Mouse (Mus musculus) kidney, embryonic 14.5 days (tissue): ENCODE data around the gene Lsm2. TPM values are rescaled to one million over a fixed set of nuclear protein-coding genes. Genes with fewer than 3 reads are reported as not detected.
"Not testable (repeated sequence)": the region's sequence is repeated elsewhere in the genome, so short reads cannot be mapped to it uniquely, and the experiment has no call there.

Experiments used
- ATAC-seq: fragments of 200-750 bp; cut with Nextera tagmentation; 2 replicates; pipeline ENCODE4 v1.8.0; 2017; ENCODE audit warnings: moderate number of reproducible peaks, mild to moderate bottlenecking, moderate TSS enrichment, moderate library complexity; ENCODE audit not compliant: low FRiP score, low TSS enrichment
- H3K27ac ChIP-seq: fragments of 300-500 bp; sonication (generic); 2 replicates; pipeline ENCODE4 v1.5.1; 2014; ENCODE audit warnings: low read depth, mild to moderate bottlenecking, low read length, moderate library complexity, mixed read lengths
- H3K27me3 ChIP-seq: fragments of 300-500 bp; sonication (generic); 2 replicates; pipeline ENCODE4 v1.6.1; 2014; ENCODE audit warnings: mild to moderate bottlenecking, low read length; ENCODE audit not compliant: control insufficient read depth, insufficient read depth
- H3K36me3 ChIP-seq: fragments of 300-500 bp; sonication (generic); 2 replicates; pipeline ENCODE4 v1.6.1; 2014; ENCODE audit warnings: low read length, mixed read lengths; ENCODE audit not compliant: control insufficient read depth, insufficient read depth
- H3K4me1 ChIP-seq: fragments of 300-500 bp; sonication (generic); 2 replicates; pipeline ENCODE4 v1.6.1; 2014; ENCODE audit warnings: low read length, mixed read lengths; ENCODE audit not compliant: control insufficient read depth, insufficient read depth
- H3K4me2 ChIP-seq: fragments of 300-500 bp; sonication (generic); replicated peaks from 2 replicates; pipeline ENCODE4 v1.6.1; 2014; ENCODE audit warnings: low read depth, mild to moderate bottlenecking, low read length
- H3K4me3 ChIP-seq: fragments of 300-500 bp; sonication (generic); 2 replicates; pipeline ENCODE4 v1.5.1; 2014; ENCODE audit warnings: mild to moderate bottlenecking, low read length
- H3K9ac ChIP-seq: fragments of 300-500 bp; sonication (generic); 2 replicates; pipeline ENCODE4 v1.6.1; 2014; ENCODE audit warnings: low read depth, mild to moderate bottlenecking, low read length, moderate library complexity
- H3K9me3 ChIP-seq: fragments of 300-500 bp; sonication (generic); 2 replicates; pipeline ENCODE4 v1.6.1; 2016; ENCODE audit warnings: low read length; ENCODE audit not compliant: control insufficient read depth
- WGBS: fragments of 180-500 bp; shearing (Covaris S2); extraction: QIAGEN DNeasy Blood & Tissue Kit; methylation state at CpG from one replicate; pipeline ENCODE4 v1.1.7; 2014; 5-methylcytosine and 5-hydroxymethylcytosine counted together
- polyA plus RNA-seq: library from polyadenylated mRNA; unstranded; fragments of >200 nt; fragmentation: Nextera tagmentation; extraction: Ambion mirVana; gene quantifications from 2 replicates; pipeline ENCODE4 v1.2.1, GENCODE M21; 2014

The Lsm2 gene
- polyA plus RNA-seq, 1 experiment from 2014 or later: 246 TPM

GRCm38 (mm10) chr17:35026206-35026605 is 44.5 kb downstream of the Lsm2 start:
- Histone ChIP-seq H3K9me3 (no peaks in the 10 kb centered on the region), H3K4me1 (peaks cover 21% of the 10 kb centered on the region), H3K4me2 (no peak overlapping the region), H3K36me3 (no peaks in the 10 kb centered on the region), H3K27me3 (no peaks in the 10 kb centered on the region), H3K9ac (no peak overlapping the region), H3K27ac (no peak overlapping the region), H3K4me3 (no peak overlapping the region)
- 56% methylated on average over 5 of the region's 5 CpGs for WGBS
- 0 out of 2 replicates have a peak, but pooled peaks have one; percentile 14 for ATAC-seq

GRCm38 (mm10) chr17:35027277-35028068 is 45.8 kb downstream of the Lsm2 start, which contains the start of gene Sapcd1:
Sapcd1 (minus strand) TSS chr17:35028016.
- 30% methylated on average over 13 of the region's 13 CpGs for WGBS
- H3K9ac ChIP-seq: peak within 1 kb of the TSS; percentile 34; the same call in 1 of the 2 replicates
- H3K4me3 ChIP-seq: no peak within 1 kb of the TSS; the same call in 1 of the 2 replicates
- peak within 1 kb of the TSS; percentile 47 for H3K27ac ChIP-seq
- ATAC-seq: peak; percentile 41; the same call in 1 of the 2 replicates
- 0 out of 2 replicates have a peak, but pooled peaks cover 14% of the 10 kb centered on the region for H3K4me1 ChIP-seq
- H3K4me2 ChIP-seq: peak within 1 kb of the TSS; percentile 24
- H3K27me3 ChIP-seq: no peaks in the 10 kb centered on the region
- H3K9me3 ChIP-seq: no peaks in the 10 kb centered on the region
- H3K36me3 ChIP-seq: no peaks in the 10 kb centered on the region

GRCm38 (mm10) chr17:35028315-35028714 is 46.7 kb downstream of the Lsm2 start:
- Histone ChIP-seq H3K4me1 (0 out of 2 replicates have a peak, but pooled peaks cover 14% of the 10 kb centered on the region), H3K36me3 (no peaks in the 10 kb centered on the region), H3K9ac (no peak overlapping the region), H3K9me3 (no peaks in the 10 kb centered on the region), H3K27ac (no peak overlapping the region), H3K4me3 (no peak overlapping the region), H3K27me3 (no peaks in the 10 kb centered on the region), H3K4me2 (no peak overlapping the region)
- WGBS: 68% methylated on average over 2 of the region's 2 CpGs
- ATAC-seq: no peak

GRCm38 (mm10) chr17:35029691-35030532 is 48.2 kb downstream of the Lsm2 start:
- H3K9me3 ChIP-seq: no peaks in the 10 kb centered on the region
- no peaks in the 10 kb centered on the region for H3K36me3 ChIP-seq
- no peaks in the 10 kb centered on the region for H3K27me3 ChIP-seq
- H3K4me2 ChIP-seq: no peak overlapping the region
- no peak for ATAC-seq
- H3K27ac ChIP-seq: no peak overlapping the region
- H3K4me3 ChIP-seq: no peak overlapping the region
- 0 out of 2 replicates have a peak, but pooled peaks cover 13% of the 10 kb centered on the region for H3K4me1 ChIP-seq
- WGBS: 36% methylated on average over 19 of the region's 19 CpGs
- no peak overlapping the region for H3K9ac ChIP-seq

DNA sequence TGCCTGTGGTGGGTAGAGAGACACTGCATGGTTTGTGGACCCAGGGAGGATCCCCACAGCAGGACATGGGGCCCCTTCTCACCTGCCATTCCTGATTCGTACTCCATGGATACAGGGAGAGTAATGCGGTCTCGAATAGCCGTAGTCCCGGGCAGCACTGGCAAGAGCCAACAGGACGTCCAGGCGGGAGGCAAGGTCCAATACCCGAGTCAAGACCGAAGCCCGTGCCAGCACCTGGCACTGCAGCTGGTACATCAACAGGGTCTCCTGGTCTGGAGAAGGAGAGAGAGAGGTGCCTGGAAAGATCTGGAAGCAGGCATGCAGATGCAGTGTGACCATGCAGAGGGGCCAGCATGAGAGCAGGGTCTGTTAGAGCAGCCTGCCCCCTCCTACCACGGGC is 49.6 kb downstream of the Lsm2 start:
- 95% methylated on average over 11 of the region's 11 CpGs for WGBS
- Histone ChIP-seq H3K4me3 (no peak overlapping the region), H3K27ac (no peak overlapping the region), H3K9me3 (no peaks in the 10 kb centered on the region), H3K27me3 (no peaks in the 10 kb centered on the region), H3K4me2 (no peak overlapping the region), H3K36me3 (no peaks in the 10 kb centered on the region), H3K4me1 (0 out of 2 replicates have a peak, but pooled peaks cover 6% of the 10 kb centered on the region), H3K9ac (no peak overlapping the region)
- ATAC-seq: no peak

- Histone ChIP-seq H3K4me1 (0 out of 2 replicates have a peak, but pooled peaks cover 4% of the 10 kb centered on the region), H3K9me3 (no peaks in the 10 kb centered on the region), H3K4me3 (no peak overlapping the region), H3K27me3 (no peaks in the 10 kb centered on the region), H3K27ac (no peak overlapping the region), H3K9ac (no peak overlapping the region), H3K4me2 (no peak overlapping the region), H3K36me3 (no peaks in the 10 kb centered on the region)
- no peak for ATAC-seq
- 76% methylated on average over 7 of the region's 7 CpGs for WGBS
Measured at GRCm38 (mm10) chr17:35031880-35032279, 50.2 kb downstream of the Lsm2 start.

DNA sequence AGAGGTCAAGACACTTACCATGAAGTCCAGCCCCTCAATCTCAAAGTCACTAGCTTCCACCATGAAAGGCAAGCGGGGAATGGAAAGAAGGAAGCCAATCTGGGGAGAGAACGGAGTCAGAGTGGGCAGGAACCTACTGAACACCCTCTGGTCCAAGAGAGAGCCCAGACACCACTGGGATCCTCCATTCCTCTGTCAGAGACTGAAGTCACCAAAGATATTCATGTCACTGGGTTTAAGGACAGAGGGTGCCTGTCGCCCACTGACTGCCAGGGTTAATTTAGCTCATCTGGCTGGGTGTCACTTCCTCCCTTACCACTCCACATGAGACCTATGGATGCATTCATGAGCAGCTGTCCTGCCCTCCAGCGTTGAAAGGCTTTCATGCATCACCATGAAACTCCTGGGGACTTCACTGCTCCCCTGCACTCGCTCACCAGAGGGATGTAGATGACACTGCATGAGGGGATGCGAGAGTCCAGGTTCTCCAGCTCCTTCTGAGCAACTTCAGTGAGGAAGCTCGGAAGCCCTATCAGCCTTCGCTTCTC is 50.7 kb downstream of the Lsm2 start:
- Histone ChIP-seq H3K9ac (no peak overlapping the region), H3K4me3 (no peak overlapping the region), H3K4me1 (0 out of 2 replicates have a peak, but pooled peaks cover 4% of the 10 kb centered on the region), H3K4me2 (no peak overlapping the region), H3K36me3 (no peaks in the 10 kb centered on the region), H3K27me3 (no peaks in the 10 kb centered on the region), H3K27ac (no peak overlapping the region), H3K9me3 (no peaks in the 10 kb centered on the region)
- WGBS: 71% methylated on average over 8 of the region's 8 CpGs
- ATAC-seq: no peak

- not testable (repeated sequence) for H3K9ac ChIP-seq, H3K36me3 ChIP-seq, ATAC-seq, H3K27ac ChIP-seq, H3K4me3 ChIP-seq, H3K4me1 ChIP-seq, H3K4me2 ChIP-seq, H3K27me3 ChIP-seq, H3K9me3 ChIP-seq
- 86% methylated on average over 1 of the region's 1 CpGs for whole genome bisulfite sequencing
Measured at GRCm38 (mm10) chr17:35033703-35034102, 52.0 kb downstream of the Lsm2 start.
